Mouse (Mus musculus): Measurements from ENCODE around the gene Usf3. TPM values are rescaled to one million over a fixed set of nuclear protein-coding genes. Genes with fewer than 3 reads are reported as not detected.
A peak's percentile ranks its signal among the peaks of the same experiment; 100 is the strongest.

Usf3 gene
- total and polyA plus RNA-seq, 3 experiments: 5.9 to 21.2 (median 16.5) TPM

DNA sequence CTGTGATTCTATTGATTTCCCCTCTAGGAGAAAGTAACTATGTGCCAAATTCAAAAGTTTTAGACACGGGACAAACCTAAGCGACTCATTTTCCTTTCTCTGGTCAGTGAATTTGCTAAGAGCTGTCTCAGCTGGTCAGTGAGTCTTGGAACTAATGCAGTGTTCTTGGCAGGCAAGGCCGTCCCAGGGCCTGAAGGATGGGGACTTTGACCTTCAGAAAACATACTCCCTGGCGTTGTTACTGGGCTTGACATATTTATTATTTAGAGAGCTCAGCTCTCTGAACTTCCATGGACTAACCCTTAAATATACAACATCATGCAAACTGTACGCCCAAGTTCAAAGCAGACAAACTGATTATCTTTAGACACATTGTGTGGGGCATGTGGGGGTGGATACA lies 97.6 kb downstream of the Usf3 start:
- intact Hi-C loops (cut with DNase I): no loop called here
- H3K4me1 ChIP-seq (ENCODE audit: control insufficient read depth, insufficient read depth, low read length): peaks cover 8% of the 10 kb centered on the region
- H3K36me3 ChIP-seq (ENCODE audit: control insufficient read depth, insufficient read depth, low read length): peaks cover 2% of the 10 kb centered on the region
- no peaks in the 10 kb centered on the region for H3K79me2 ChIP-seq (replicated peaks; ENCODE audit: control insufficient read depth, insufficient read depth, low read length)
- H3K9ac ChIP-seq (ENCODE audit: low read depth, low read length): no peak overlapping the region
- no peak overlapping the region for H3K27ac ChIP-seq
- H3K4me3 ChIP-seq: no peak overlapping the region
- WGBS: 51% methylated on average over 5 of the region's 5 CpGs
- peak; percentile 27 for DNase-seq
- no peaks in the 10 kb centered on the region for H3K27me3 ChIP-seq (ENCODE audit: control insufficient read depth, insufficient read depth, low read length)
- TF ChIP-seq EP300 (IDR thresholded peaks at IDR 0.05; ENCODE audit: insufficient read depth, low read depth, low read length) (no peak), CTCF (IDR thresholded peaks at IDR 0.05) (no peak), POLR2A (IDR thresholded peaks at IDR 0.05; ENCODE audit: insufficient read depth, low read depth, low read length) (no peak)

DNA sequence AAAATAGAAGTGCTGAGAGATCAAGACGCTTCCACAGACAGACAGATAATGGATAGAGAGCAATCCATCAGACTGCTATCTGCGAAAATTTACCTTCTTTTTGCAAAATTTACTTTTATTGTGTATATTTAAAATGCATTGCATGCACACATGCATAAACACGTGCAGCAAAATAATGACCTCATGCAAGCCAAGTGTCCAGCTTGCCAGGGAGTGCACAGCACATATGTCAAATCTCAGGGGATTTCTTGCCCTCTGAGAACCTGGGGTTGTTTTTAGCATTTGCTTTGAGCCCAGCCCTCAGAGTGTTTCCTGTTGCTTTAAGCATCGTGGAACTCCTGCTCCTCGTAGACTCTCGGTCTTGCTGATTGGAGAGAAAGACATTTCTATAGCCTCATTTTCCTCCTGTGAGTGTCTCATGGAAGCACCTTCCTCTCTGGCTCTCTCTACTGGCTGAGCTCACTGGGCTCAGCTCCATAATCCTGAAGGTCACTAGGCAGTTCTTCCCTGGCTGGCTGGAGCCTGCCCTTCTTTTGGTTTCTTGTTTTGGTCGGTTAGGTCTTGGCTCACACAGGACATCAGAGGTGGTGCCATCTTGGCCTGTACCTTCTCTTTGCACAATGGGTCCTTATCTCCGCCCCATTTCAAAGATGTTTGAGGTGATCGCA lies 98.5 kb downstream of the Usf3 start:
- WGBS: 40% methylated on average over 9 of the region's 9 CpGs
- H3K4me3 ChIP-seq: no peak overlapping the region
- H3K79me2 ChIP-seq (replicated peaks; ENCODE audit: control insufficient read depth, insufficient read depth, low read length): no peaks in the 10 kb centered on the region
- H3K9ac ChIP-seq (ENCODE audit: low read depth, low read length): no peak overlapping the region
- H3K36me3 ChIP-seq (ENCODE audit: control insufficient read depth, insufficient read depth, low read length): peaks cover 2% of the 10 kb centered on the region
- TF ChIP-seq CTCF (IDR thresholded peaks at IDR 0.05) (peak; percentile 13; the same call in 1 of the 2 replicates), EP300 (IDR thresholded peaks at IDR 0.05; ENCODE audit: insufficient read depth, low read depth, low read length) (no peak), POLR2A (IDR thresholded peaks at IDR 0.05; ENCODE audit: insufficient read depth, low read depth, low read length) (no peak)
- peak; percentile 24 to 36 for DNase-seq
- no peaks in the 10 kb centered on the region for H3K27me3 ChIP-seq (ENCODE audit: control insufficient read depth, insufficient read depth, low read length)
- intact Hi-C loops (cut with DNase I): no loop called here
- peak overlapping the region; percentile 36 for H3K27ac ChIP-seq
- H3K4me1 ChIP-seq (ENCODE audit: control insufficient read depth, insufficient read depth, low read length): peaks cover 8% of the 10 kb centered on the region

Other genes starting within 250 kb of the Usf3 start
- gene Qtrt2, start 246.4 kb upstream of the Usf3 start, total RNA-seq (2021): 10 to 100 TPM; 12.6 to 14.3 TPM
- gene Qtrt2, start 246.4 kb upstream of the Usf3 start, polyA plus RNA-seq (2012; rRNA removed): 13.0 and 15.8 TPM in 2 replicates
- gene Zdhhc23, start 193.5 kb upstream of the Usf3 start, total RNA-seq (2021): under 1 TPM; 0.27 to 0.42 TPM
- 0.25 and 0.32 TPM in 2 replicates for gene Zdhhc23, start 193.5 kb upstream of the Usf3 start, polyA plus RNA-seq (2012; rRNA removed)
- under 1 TPM; 0.37 to 0.50 TPM for gene Gramd1c, start 109.9 kb upstream of the Usf3 start, total RNA-seq (2021)
- gene Gramd1c, start 109.9 kb upstream of the Usf3 start, polyA plus RNA-seq (2012; rRNA removed): 0.37 and 1.1 TPM in 2 replicates
- gene Atp6v1a, start 33.5 kb upstream of the Usf3 start, total RNA-seq (2021): 10 to 100 TPM; 24.2 to 25.3 TPM
- gene Atp6v1a, start 33.5 kb upstream of the Usf3 start, polyA plus RNA-seq (2012; rRNA removed): 8.3 and 19.2 TPM in 2 replicates
- gene Naa50, start 33.4 kb upstream of the Usf3 start, total RNA-seq (2021): 10 to 100 TPM; 57.6 to 62.1 TPM
- gene Naa50, start 33.4 kb upstream of the Usf3 start, polyA plus RNA-seq (2012; rRNA removed): 6.6 and 13.4 TPM in 2 replicates
- under 1 TPM; 0.32 to 0.37 TPM for gene Sidt1, start 159.9 kb downstream of the Usf3 start, total RNA-seq (2021)
- gene Sidt1, start 159.9 kb downstream of the Usf3 start, polyA plus RNA-seq (2012; rRNA removed): 0.76 and 1.3 TPM in 2 replicates
- gene Spice1, start 173.9 kb downstream of the Usf3 start, total RNA-seq (2021): 1 to 10 TPM; 9.3 to 10.0 TPM
- gene Spice1, start 173.9 kb downstream of the Usf3 start, polyA plus RNA-seq (2012; rRNA removed): 4.5 and 6.5 TPM in 2 replicates
- not detected for gene Cfap44, start 221.6 kb downstream of the Usf3 start, total RNA-seq (2021)
- gene Cfap44, start 221.6 kb downstream of the Usf3 start, polyA plus RNA-seq (2012; rRNA removed): 0.55 TPM in 1 of 2 replicates, not detected in the other

All from heart, adult 2 months (tissue).